Mouse (Mus musculus) CH12.LX (cell line): ENCODE measurements around the gene Gm5114.

Experiments used
- BHLHE40 ChIP-seq: IDR thresholded peaks from 2 replicates; pipeline ENCODE4 v1.6.1; 2011; ENCODE audit warnings: mild to moderate bottlenecking, low read depth, low read length, improper control_type of control experiment
- CTCF ChIP-seq, 2 experiments: IDR thresholded peaks in 1 of 2; conservative IDR thresholded peaks in 1 of 2; 2 replicates each; pipeline ENCODE4 v1.5.1; 2011 to 2012; ENCODE audit warnings: low read depth in 2 of 2, low read length in 2 of 2, improper control_type of control experiment in 1 of 2, inconsistent platforms in 1 of 2, mild to moderate bottlenecking in 1 of 2, moderate library complexity in 1 of 2
- ETS1 ChIP-seq: conservative IDR thresholded peaks from 2 replicates; pipeline ENCODE4 v1.6.1; 2012; ENCODE audit warnings: low read depth, mild to moderate bottlenecking, inconsistent platforms, low read length, improper control_type of control experiment, moderate library complexity
- HCFC1 ChIP-seq: IDR thresholded peaks from 2 replicates; pipeline ENCODE4 v1.6.1; 2012; ENCODE audit warnings: low read depth, mild to moderate bottlenecking, inconsistent platforms, low read length, improper control_type of control experiment
- POLR2A ChIP-seq: IDR thresholded peaks from 2 replicates; pipeline ENCODE4 v1.6.1; 2011; ENCODE audit warnings: low read depth, mild to moderate bottlenecking, improper control_type of control experiment, low read length
- RAD21 ChIP-seq: IDR thresholded peaks from 2 replicates; pipeline ENCODE4 v1.6.1; 2011; ENCODE audit warnings: low read depth, mild to moderate bottlenecking, low read length, improper control_type of control experiment, moderate library complexity
- TCF12 ChIP-seq: IDR thresholded peaks from 2 replicates; pipeline ENCODE4 v1.6.1; 2014; ENCODE audit warnings: low read depth, mild to moderate bottlenecking, inconsistent platforms, low read length, improper control_type of control experiment
- USF1 ChIP-seq: IDR thresholded peaks from 2 replicates; pipeline ENCODE4 v1.6.1; 2014; ENCODE audit warnings: low read depth, mild to moderate bottlenecking, inconsistent platforms, low read length, improper control_type of control experiment
- ZNF384 ChIP-seq: IDR thresholded peaks from 2 replicates; pipeline ENCODE4 v1.6.1; 2012; ENCODE audit warnings: low read depth, low read length, improper control_type of control experiment, inconsistent platforms

DNA sequence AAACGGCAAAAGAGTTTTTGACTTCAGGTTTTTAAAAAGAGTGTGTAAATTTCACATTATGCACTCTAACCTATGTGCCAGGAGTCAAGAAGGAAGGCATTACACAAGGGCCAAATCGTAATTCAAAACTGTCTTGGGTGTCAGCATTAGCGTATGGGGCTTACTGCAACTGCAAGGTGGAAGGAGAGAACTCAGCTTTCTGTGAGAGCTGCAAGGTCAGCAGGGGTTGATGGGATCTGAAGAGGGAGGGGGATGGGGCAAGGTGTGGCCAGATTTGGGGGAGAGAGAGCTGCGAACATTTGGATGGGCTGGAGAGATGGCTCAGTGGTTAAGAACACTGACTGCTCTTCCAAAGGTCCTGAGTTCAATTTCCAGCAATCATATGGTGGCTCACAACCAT, 27.4 kb upstream of the Gm5114 start:
- TF ChIP-seq BHLHE40 = no peak
- no peak for TF ChIP-seq CTCF (conservative IDR thresholded peaks at IDR 0.05 in 1 of 2, IDR thresholded peaks at IDR 0.05 in 1 of 2; ENCODE audit: low read depth in 2 of 2, low read length in 2 of 2)
- no peak for TF ChIP-seq POLR2A
- TF ChIP-seq RAD21 = no peak
- no peak for TF ChIP-seq ETS1
- TF ChIP-seq USF1 = no peak
- no peak for TF ChIP-seq HCFC1
- no peak for TF ChIP-seq TCF12
- TF ChIP-seq ZNF384 = no peak
